8 mouse cellular contexts compared by ENCODE assay signal in the genomic region with DNA sequence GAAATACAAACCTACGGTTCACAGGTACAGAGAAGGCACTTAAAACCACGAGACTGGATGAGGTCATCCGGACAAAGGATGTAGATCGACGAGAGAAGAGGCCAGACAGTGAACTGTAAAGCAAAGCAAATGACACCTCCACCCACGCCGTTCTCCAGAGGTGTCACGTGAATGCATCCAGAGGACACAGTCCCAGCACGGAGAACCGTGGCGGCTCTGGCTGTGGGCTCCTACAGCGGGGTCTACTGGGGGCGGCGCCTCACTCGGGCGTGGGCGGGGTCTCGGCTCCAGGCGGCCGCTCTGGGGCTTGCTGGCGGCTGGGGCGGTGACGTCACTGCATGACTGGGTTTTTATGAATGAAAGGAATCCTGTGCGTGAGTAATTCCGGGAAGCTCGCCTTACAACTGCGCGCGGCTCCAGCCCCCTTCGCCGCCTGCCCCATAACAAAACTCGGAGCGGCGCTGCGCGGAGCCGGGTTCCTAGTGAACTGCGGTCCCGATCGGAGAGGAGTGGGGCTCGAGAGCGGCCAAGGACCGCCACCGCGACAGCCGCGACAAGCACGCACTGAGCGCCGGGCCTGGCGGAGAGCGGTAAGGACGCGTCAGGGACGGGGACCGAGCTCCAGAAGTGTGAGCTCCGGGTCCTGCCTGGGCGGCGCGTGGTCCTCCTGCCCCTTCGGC. TPM values are rescaled to one million over a fixed set of nuclear protein-coding genes. Genes with fewer than 3 reads are reported as not detected.
A peak's percentile ranks its signal among the peaks of the same experiment; 100 is the strongest.
DNase-seq lines count a peak whose midpoint lies in the region; ATAC-seq lines count a peak whose summit lies in the region.

No protein-coding gene starts in this region.

- whole genome bisulfite sequencing in heart, embryonic 13.5 days = under 1% methylated on average over 61 of the region's 61 CpGs
- under 1% methylated on average over 61 of the region's 61 CpGs for WGBS in liver, embryonic 12.5 days (ENCODE audit: insufficient replicate concordance)
- WGBS in stomach, embryonic 14.5 days = under 1% methylated on average over 58 of the region's 61 CpGs

- no peaks in the 10 kb centered on the region for H3K36me3 ChIP-seq in erythroblast, embryonic 14.5 days (ENCODE audit: control insufficient read depth)
- no peaks in the 10 kb centered on the region for H3K36me3 ChIP-seq in heart, embryonic 13.5 days
- H3K36me3 ChIP-seq in liver, embryonic 12.5 days = no peaks in the 10 kb centered on the region
- H3K36me3 ChIP-seq in stomach, embryonic 14.5 days (ENCODE audit: control insufficient read depth, insufficient read depth, low read length) = no peaks in the 10 kb centered on the region

- peak; percentile 84 for ATAC-seq in heart, embryonic 13.5 days (ENCODE audit: extremely low read depth, insufficient number of reproducible peaks, low FRiP score, low TSS enrichment)
- peak; percentile 73 for ATAC-seq in liver, embryonic 12.5 days
- peak; percentile 79 for ATAC-seq in stomach, embryonic 14.5 days (ENCODE audit: insufficient number of reproducible peaks, insufficient read depth, low FRiP score, low read depth)

- peak overlapping the region; percentile 92 for H3K9ac ChIP-seq in heart, embryonic 13.5 days
- H3K9ac ChIP-seq in liver, embryonic 12.5 days = peak overlapping the region; percentile 81
- peak overlapping the region; percentile 39 for H3K9ac ChIP-seq in stomach, embryonic 14.5 days (replicated peaks; ENCODE audit: low read depth, low read length)

- peak; percentile 96 for DNase-seq in CD4-positive, CD25-positive, alpha-beta regulatory T cell, adult 2 months (ENCODE audit: low read depth, low spot score)
- DNase-seq in brain, embryonic 18.5 days (ENCODE audit: low read depth, low spot score) = peak; percentile 80
- DNase-seq in kidney, postnatal 10 days = peak; percentile 96
- peak; percentile 96 for DNase-seq in naive thymus-derived CD4-positive, alpha-beta T cell, adult 2 months (ENCODE audit: low read depth)

- H3K4me3 ChIP-seq in erythroblast, embryonic 14.5 days (replicated peaks) = peak overlapping the region; percentile 71
- peak overlapping the region; percentile 84 for H3K4me3 ChIP-seq in heart, embryonic 13.5 days
- H3K4me3 ChIP-seq in liver, embryonic 12.5 days = peak overlapping the region; percentile 77
- peak overlapping the region; percentile 67 for H3K4me3 ChIP-seq in stomach, embryonic 14.5 days (ENCODE audit: low read depth, low read length)

- H3K4me1 ChIP-seq in erythroblast, embryonic 14.5 days (ENCODE audit: control insufficient read depth) = peaks cover 21% of the 10 kb centered on the region
- peaks cover 31% of the 10 kb centered on the region for H3K4me1 ChIP-seq in heart, embryonic 13.5 days
- H3K4me1 ChIP-seq in liver, embryonic 12.5 days = peaks cover 46% of the 10 kb centered on the region
- H3K4me1 ChIP-seq in stomach, embryonic 14.5 days (ENCODE audit: control insufficient read depth, insufficient read depth, low read length) = peaks cover 14% of the 10 kb centered on the region

- H3K9me3 ChIP-seq in erythroblast, embryonic 14.5 days (ENCODE audit: control insufficient read depth, low read length) = no peaks in the 10 kb centered on the region
- no peaks in the 10 kb centered on the region for H3K9me3 ChIP-seq in heart, embryonic 13.5 days
- H3K9me3 ChIP-seq in liver, embryonic 12.5 days (replicated peaks) = no peaks in the 10 kb centered on the region
- no peaks in the 10 kb centered on the region for H3K9me3 ChIP-seq in stomach, embryonic 14.5 days (ENCODE audit: control insufficient read depth, low read depth, low read length)

- peaks cover 47% of the 10 kb centered on the region for H3K27me3 ChIP-seq in erythroblast, embryonic 14.5 days (ENCODE audit: control insufficient read depth)
- no peaks in the 10 kb centered on the region for H3K27me3 ChIP-seq in heart, embryonic 13.5 days (replicated peaks)
- H3K27me3 ChIP-seq in liver, embryonic 12.5 days (replicated peaks) = peaks cover 23% of the 10 kb centered on the region
- no peaks in the 10 kb centered on the region for H3K27me3 ChIP-seq in stomach, embryonic 14.5 days (ENCODE audit: control insufficient read depth, insufficient read depth, low read length)

- H3K4me2 ChIP-seq in heart, embryonic 13.5 days = peak overlapping the region; percentile 89
- peak overlapping the region; percentile 98 for H3K4me2 ChIP-seq in liver, embryonic 12.5 days
- H3K4me2 ChIP-seq in stomach, embryonic 14.5 days (replicated peaks; ENCODE audit: low read depth, low read length) = peak overlapping the region; percentile 73

- H3K27ac ChIP-seq in heart, embryonic 13.5 days (replicated peaks) = peak overlapping the region; percentile 98
- H3K27ac ChIP-seq in liver, embryonic 12.5 days = peak overlapping the region; percentile 88
- peak overlapping the region; percentile 97 for H3K27ac ChIP-seq in stomach, embryonic 14.5 days (ENCODE audit: low read length)

RNA-seq across cellular contexts. Expression of a gene that starts 0.9 kb away (rescaled TPM):
- polyA plus RNA-seq in erythroblast, embryonic 14.5 days (2012) = 0.30 and 0.55 TPM in 2 replicates
- polyA plus RNA-seq in heart, embryonic 13.5 days (2015; fragmentation: Nextera tagmentation; extraction: Ambion mirVana) = 1.7 and 2.0 TPM in 2 replicates
- polyA plus RNA-seq in liver, embryonic 12.5 days (2016; fragmentation: Nextera tagmentation; extraction: Ambion mirVana) = 1.1 and 2.8 TPM in 2 replicates
- polyA plus RNA-seq in stomach, embryonic 14.5 days (2014; fragmentation: Nextera tagmentation; extraction: Ambion mirVana) = 4.2 and 6.1 TPM in 2 replicates

RNA-seq across cellular contexts. Expression of a gene that starts 19.1 kb away (rescaled TPM):
- 2.6 and 2.7 TPM in 2 replicates for polyA plus RNA-seq in erythroblast, embryonic 14.5 days (2012)
- polyA plus RNA-seq in heart, embryonic 13.5 days (2015; fragmentation: Nextera tagmentation; extraction: Ambion mirVana) = 12.2 and 12.7 TPM in 2 replicates
- polyA plus RNA-seq in liver, embryonic 12.5 days (2016; fragmentation: Nextera tagmentation; extraction: Ambion mirVana) = 16.8 and 17.3 TPM in 2 replicates
- 16.6 and 17.4 TPM in 2 replicates for polyA plus RNA-seq in stomach, embryonic 14.5 days (2014; fragmentation: Nextera tagmentation; extraction: Ambion mirVana)

RNA-seq across cellular contexts. Expression of a gene that starts 56.1 kb away (rescaled TPM):
- polyA plus RNA-seq in erythroblast, embryonic 14.5 days (2012) = 0.44 and 0.51 TPM in 2 replicates
- 65.8 and 72.7 TPM in 2 replicates for polyA plus RNA-seq in heart, embryonic 13.5 days (2015; fragmentation: Nextera tagmentation; extraction: Ambion mirVana)
- 16.4 and 19.0 TPM in 2 replicates for polyA plus RNA-seq in liver, embryonic 12.5 days (2016; fragmentation: Nextera tagmentation; extraction: Ambion mirVana)
- 51.2 and 64.3 TPM in 2 replicates for polyA plus RNA-seq in stomach, embryonic 14.5 days (2014; fragmentation: Nextera tagmentation; extraction: Ambion mirVana)

Comparison
In these comparisons a context has a peak if more than half of its experiments do, and no peak if none do; other contexts are left out.
1. Peak in every context shown above with its lines: DNase-seq, ATAC-seq, H3K4me3 ChIP-seq and H3K27ac ChIP-seq.
2. H3K9ac ChIP-seq: peak in every context shown above with its lines; median percentile 92 in heart, embryonic 13.5 days; 81 in liver, embryonic 12.5 days; 39 in stomach, embryonic 14.5 days.
3. RNA of a gene that starts 56.1 kb away (polyA plus RNA-seq): 65.8 to 72.7 TPM in heart, embryonic 13.5 days, 51.2 to 64.3 TPM in stomach, embryonic 14.5 days and 16.4 to 19.0 TPM in liver, embryonic 12.5 days; 0.44 to 0.51 TPM in erythroblast, embryonic 14.5 days; every median in the first group is over 10 times any median in the second.